Mouse (Mus musculus) Muller cell, postnatal 12 days (primary cell): ENCODE measurements around the gene Iqck.

Source experiments
- DNase-seq: peaks from one replicate; pipeline ENCODE4 v3.0.0-alpha.2; 2015; ENCODE audit errors: inconsistent ontology term

The Iqck gene

GRCm38 (mm10) chr7:118948677-118949282 lies 93.2 kb downstream of the Iqck start:
- DNase-seq: no peak

GRCm38 (mm10) chr7:118949749-118950148 lies 94.2 kb downstream of the Iqck start:
- no peak for DNase-seq

DNA sequence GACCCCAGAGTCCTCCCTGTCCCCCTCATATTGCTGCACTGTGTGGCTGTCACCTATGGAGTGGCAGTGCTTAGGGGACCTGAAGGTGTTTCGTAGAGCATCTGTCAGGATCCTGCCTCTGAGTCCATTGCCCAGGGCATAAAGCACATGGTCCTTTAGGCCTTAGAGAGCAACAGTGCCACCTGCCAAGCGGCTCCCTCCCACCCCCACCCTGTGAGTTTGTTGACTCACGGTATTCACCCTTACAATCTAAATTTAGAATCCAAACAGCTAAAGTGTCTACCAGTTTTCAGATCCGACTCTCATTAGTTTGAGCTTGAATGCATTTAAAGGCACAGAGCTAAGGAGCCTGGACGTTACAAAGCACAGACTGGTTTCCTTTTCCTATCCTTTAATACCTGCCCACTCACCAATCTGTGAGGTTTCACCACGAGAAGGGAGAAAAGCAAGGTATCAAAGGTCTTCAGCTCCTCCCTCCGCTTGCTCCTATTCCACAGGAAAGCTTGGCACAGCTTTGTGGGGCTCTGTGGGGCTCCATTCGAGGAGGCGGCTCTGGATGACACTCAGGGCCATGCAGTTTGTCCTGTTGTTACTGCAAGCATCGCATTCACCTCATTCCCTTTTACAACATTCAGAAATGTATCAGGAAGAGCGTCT lies 98.2 kb downstream of the Iqck start:
- peak; percentile 57 for DNase-seq

- peak; percentile 59 for DNase-seq
Observed at GRCm38 (mm10) chr7:118954968-118955367, 99.4 kb downstream of the Iqck start.

DNA sequence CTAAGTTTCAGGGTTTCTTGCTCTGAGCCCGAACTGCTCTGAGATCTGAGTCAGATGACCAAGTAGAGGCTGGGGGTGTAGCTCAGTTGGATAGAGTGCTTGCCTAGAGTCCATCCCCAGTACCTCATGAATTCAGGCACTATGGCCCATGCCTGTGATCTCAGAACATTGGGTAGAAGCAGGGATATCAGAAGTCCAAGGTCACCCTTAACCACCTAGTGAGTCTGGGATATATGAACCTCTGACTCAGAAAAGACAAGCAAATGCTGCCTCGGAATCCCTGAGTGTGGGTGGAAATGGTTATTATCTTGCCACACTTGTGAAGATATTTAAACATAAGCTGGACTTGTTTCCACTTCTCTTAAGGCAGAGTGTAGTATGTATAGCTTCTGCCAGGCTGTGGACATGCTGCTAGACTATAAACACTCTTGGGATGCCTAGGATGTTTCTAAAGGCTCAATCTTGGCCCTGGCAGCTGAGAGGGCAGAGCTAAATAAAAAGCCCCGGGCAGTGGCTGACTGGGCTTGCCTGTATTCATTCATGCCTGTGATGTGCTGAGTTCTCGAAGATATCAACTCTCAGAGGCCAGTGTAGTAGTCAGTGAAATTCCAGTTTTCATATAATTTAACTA lies 101.2 kb downstream of the Iqck start:
- DNase-seq: peak; percentile 56

GRCm38 (mm10) chr7:118959209-118959608 lies 103.7 kb downstream of the Iqck start:
- no peak for DNase-seq

GRCm38 (mm10) chr7:118964777-118965176 lies 109.2 kb downstream of the Iqck start:
- DNase-seq: no peak

- peak; percentile 70 for DNase-seq
Observed at GRCm38 (mm10) chr7:118965198-118965597, 109.6 kb downstream of the Iqck start.

DNA sequence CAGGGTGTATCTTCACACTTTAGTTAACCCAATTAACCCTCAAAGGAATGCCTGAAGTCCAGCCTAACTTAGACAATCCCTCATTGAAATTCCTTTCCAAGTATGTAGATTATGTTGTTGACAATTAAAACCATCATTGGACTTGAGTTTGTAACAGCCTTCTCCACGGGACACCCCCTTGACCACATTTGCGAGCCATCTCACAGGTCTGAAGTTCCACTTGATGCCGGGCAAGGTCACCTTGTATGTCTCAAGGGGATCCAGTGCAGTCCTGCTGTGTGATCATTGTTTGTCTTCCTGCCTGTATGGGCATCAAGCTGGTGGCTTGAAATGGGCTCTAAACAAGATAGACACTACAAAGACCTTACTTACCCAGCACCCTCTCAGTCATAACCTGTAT lies 113.3 kb downstream of the Iqck start:
- DNase-seq: peak; percentile 71

DNA sequence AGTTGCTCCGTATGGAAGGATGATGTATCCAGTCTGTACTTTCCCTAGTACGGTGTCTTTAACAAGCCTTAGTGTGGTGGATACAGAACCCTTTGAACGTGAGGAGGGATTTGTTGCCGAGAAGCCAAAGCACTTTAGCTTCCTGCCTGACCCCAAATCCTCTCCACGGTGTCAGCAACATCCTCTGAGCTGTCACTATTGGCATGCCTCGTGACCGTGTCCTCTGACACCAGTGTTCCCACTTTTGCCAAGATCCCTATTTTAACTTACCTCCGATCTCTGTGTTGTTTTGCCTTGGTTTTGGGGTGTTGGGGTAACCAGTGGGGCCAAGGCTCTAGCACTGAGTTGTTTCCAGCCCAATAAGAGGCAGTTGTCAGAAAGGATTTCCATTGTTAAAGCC lies 115.9 kb downstream of the Iqck start:
- no peak for DNase-seq

DNA sequence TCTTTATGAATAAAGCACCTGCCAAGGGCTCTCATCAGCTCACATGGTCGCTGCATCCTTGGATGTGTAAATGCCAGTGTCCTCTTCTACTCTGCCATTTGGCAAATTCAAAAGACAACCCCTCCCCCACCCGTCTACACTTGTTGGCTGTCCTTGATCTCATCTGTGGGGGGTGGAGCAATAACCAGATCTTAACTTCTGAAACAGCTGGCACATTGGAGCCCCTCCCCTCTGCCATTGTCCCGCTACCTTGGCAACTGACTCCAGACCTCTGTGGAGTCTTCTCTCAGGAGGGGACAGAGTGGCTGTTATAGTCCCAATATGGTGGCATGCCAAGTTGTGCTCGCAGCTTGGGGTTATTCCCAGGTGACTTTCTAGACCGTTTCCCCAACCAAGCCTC lies 116.8 kb downstream of the Iqck start:
- no peak for DNase-seq

- no peak for DNase-seq
Observed at GRCm38 (mm10) chr7:118973377-118973776, 117.8 kb downstream of the Iqck start.

DNA sequence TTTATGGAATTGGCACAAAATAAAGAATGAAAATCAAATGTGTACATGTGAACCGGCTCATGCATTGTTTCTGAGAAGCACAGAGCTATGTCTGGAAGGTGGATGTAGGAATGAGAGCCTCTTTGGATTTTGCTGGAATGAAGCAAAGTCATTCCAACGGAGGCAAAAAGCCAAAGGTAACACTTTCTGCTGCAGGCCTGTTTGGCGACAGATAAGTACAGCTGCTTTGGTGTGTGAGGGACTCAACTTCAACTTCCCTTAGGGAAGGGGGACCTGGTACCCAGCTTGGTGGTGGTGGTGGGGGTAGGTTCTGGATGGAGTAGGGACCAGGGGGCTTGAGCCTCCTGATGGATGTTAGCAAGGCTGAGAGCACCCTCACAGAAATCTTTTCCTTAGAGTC lies 120.3 kb downstream of the Iqck start:
- no peak for DNase-seq

DNA sequence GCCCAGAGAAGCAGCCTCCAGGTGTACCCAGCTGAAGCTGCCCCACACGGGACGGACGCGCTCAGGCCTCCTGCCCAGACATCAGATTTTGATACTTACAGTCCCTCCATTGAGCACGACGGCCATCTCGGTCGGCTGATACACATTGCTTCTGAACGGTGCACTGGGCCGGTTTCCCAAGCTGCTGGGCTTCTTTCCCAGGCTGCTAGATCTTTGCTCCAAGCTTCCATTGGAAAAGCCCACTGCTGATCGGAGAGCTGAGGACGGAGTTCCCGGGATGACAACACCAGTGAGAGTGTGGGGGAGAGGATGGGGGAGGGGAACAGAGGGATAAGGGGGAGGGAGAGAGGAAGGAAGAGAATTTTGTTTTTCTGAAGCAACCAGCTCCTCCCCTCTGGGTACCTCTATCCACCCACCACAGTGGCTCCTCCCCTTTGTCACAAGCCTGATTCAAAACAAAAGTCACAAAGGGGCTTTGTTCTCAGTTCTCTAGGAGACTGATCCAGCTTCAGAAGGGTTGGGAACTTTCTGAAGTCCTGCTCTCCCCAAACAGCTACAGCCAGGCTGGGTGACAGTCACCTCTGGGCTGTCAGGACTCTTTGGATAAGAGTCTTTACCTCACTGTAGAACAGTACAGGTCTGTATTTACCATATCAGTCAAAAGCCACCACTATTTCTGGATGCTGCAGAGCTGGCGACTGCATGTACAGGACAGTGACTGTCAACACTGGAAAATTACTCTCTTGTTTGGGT lies 121.0 kb downstream of the Iqck start:
- DNase-seq: peak; percentile 87

DNA sequence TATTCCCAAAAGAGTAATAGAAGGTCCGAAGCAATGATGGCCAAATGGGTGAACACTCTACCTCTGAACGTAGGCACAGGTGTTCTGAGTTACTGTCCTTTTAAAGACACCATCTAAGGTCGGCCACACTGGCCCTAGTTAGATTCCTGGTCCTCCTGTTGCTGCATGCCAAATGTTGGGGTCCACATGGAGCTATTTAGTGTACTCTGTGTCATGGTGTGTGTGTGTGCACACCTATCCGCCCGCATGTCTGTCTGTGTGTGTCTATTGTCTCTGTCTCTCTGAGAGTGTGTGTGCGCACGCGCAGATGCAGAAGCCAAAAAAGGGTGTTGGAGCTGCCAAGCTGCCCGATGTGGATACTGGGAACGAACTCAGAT lies 121.6 kb downstream of the Iqck start:
- no peak for DNase-seq

DNA sequence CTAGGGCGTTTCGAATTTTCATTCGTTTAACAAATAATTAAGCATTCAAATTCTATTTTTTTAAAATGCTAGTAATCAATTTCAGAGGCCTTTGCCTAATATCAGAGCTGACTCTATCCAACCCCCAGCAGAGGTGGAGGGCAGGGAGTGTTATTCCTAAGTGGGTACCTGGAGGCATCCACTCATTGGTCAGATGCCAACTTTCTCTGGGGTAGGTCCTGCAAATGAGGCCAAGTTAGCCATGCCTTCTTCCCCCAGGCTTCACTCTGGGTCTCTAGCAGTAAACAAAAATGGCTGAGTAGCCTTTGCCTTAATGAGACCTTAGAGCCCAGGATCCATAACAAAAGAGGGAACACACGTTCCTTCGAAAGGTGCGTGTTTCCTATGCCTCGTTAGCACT lies 123.6 kb downstream of the Iqck start:
- DNase-seq: no peak

- DNase-seq: no peak
Observed at GRCm38 (mm10) chr7:118979708-118980107, 124.2 kb downstream of the Iqck start.

DNA sequence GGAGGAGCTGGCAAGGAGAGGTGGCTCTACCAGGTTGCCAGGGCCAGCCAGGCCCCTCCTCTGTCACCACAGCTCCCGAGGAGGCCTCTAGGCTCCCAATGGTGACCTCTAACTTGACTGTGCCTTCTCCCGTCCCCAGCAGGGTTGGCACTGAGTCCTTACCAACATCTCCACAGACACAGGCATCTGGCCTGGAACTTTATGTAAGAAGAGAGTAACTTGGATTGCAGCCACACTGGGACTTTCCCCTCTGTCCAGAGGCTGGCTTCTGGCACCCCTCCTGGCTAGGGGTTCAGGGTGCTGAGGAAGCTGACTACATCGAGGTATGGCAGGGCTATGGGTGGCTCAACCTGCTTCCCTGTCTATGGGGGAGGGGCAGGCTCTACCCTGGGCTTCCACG lies 125.8 kb downstream of the Iqck start:
- DNase-seq: no peak

DNA sequence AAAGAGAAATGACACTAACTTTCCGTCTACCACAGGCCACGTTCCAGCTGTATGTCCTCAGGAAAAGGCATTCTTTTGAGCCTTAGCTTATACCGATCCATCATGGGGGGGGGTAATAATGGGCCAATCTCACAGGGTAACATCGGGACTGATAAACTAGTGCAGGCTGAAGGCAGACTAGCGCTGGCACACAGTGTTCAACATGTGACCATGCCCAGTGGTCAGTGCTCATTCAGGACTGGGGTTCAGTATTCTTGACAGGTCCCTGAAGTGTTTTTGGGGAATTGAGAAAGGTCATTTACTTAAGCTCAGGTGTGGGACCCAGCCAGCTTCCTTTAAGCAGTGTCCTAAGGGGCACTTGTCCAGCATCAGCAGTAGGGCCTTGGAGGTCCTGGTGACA lies 126.3 kb downstream of the Iqck start:
- no peak for DNase-seq

GRCm38 (mm10) chr7:118982586-118982985 lies 127.0 kb downstream of the Iqck start:
- no peak for DNase-seq

DNA sequence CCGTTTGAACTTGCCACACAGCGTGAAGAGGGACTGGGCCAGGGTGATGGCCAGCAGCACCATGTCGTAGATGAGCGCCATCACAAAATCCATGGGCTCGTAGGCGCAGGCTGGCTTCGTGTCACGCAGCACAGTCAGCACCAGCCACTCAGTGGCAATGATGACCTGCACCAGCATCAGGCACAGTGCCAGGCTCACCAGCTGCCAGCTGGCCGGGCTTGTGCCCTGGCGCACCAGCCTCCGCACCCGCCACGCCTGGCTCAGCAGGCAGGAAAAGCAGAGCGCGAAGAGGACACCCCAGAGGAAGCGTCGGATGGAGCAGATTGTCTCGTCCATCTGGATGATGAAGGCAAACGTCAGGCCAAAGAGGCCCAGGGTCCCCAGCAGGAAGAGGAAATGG lies 128.4 kb downstream of the Iqck start:
- DNase-seq: peak; percentile 57

DNA sequence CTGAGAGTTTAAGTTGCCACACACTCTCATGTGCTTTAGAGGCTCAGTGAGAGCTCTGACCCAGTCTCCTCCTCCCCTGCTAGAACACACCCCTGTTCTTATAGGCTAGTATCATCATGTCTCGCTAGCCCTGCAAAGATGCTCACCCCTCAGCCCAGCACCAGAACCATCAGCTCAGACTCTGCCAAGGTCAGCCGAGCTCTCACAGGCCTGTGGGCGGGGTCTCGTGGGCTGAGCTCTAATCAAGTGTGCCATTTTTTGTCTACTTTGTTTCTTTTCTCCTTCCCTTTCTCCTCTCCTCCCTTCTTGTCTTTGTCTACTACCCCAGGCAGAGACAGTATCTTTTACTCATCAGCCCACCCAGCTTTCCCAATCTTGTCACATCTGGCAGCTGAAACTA lies 130.2 kb downstream of the Iqck start:
- no peak for DNase-seq

DNA sequence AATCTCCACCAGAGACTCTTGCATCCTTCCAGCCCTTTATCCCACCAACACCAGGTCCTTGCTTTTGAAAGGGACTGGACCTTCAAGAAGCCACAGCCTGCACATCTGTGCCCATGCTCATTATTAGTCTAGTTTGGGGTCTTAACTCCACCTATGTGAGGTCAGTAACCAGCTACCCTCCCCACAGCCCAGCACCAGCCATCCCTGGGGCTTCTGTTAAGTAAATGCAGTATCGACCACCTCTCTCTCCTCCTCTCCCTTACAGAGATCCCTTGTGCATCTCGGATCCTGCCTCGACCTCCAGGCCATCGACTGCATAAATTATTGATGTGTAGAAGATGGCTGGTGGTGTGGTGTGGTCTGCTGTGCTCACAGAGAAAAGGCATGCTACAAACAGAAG lies 130.8 kb downstream of the Iqck start:
- DNase-seq: no peak
